Mouse (Mus musculus) cortical plate, adult 2 months (tissue): ENCODE measurements around the gene Gigyf2.
"Not testable (repeated sequence)": the region's sequence is repeated elsewhere in the genome, so short reads cannot be mapped to it uniquely, and the experiment has no call there.

Experiments
- CTCF ChIP-seq: fragments of 200-500 bp; IDR thresholded peaks from 2 replicates; pipeline ENCODE4 v1.5.1; 2011; ENCODE audit warnings: mild to moderate bottlenecking, control low read depth, low read length; ENCODE audit not compliant: insufficient read depth; ENCODE audit errors: extremely low read depth
- POLR2A ChIP-seq: fragments of 200-500 bp; IDR thresholded peaks from 2 replicates; pipeline ENCODE4 v1.6.1; 2011; ENCODE audit warnings: mild to moderate bottlenecking, low read length, control low read depth; ENCODE audit not compliant: insufficient read depth; ENCODE audit errors: extremely low read depth

DNA sequence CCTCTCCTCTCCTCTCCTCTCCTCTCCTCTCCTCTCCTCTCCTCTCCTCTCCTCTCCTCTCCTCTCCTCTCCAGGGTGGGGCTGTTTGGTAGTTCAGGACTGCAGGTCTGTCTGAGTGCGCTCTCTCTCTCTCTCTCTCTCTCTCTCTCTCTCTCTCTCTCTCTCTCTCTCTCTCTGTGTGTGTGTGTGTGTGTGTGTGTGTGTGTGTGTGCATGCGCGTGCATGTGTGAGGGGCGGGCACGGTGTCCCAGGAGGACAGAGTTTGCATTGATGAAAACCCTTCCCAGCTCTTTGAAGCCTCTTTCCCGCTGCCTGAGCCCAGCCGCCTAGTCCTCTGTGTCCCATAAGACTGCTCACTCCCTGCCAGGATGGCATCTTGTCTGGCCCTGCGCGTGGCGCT is 143.2 kb downstream of the Gigyf2 start, which contains the start of gene Snorc:
- TF ChIP-seq POLR2A, CTCF: not testable (repeated sequence)
